Mouse (Mus musculus) 3134 (cell line): ENCODE data around the gene Casc3.
A peak's percentile ranks its signal among the peaks of the same experiment; 100 is the strongest.

ENCODE experiments used
- DNase-seq: peaks from one replicate; pipeline ENCODE4 v3.0.0-alpha.2; 2011; ENCODE audit warnings: low spot score; ENCODE audit not compliant: insufficient read length; ENCODE audit errors: extremely low read depth

Casc3 gene

DNA sequence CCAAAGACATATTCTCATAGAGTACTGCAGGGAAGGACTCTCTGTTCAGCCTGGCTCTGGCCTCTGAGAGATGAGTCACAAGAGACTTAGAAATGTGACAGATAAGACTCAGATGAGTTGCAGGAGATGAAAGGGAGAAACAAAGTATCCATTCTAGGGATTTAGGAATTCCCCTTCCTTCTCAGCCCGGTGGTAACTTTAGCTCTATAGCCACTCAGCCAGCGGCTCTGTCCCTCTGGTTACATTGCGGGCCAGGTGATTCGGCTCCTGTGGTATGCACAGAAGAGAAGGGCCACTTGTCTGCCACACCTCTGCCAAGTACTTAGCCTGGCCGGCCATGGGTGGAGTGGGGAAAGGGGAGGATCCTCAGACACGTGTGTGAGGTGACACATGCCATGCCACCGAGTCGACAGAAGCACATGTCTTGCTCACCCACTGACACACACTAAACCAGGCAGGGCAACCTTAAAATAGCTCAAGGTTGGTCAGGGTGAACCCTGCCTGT is 32.0 kb upstream of the Casc3 start:
- DNase-seq = peak; percentile 92

GRCm38 (mm10) chr11:98773635-98774295 is 30.9 kb upstream of the Casc3 start:
- peak; percentile 100 for DNase-seq

- DNase-seq = no peak
These were observed 29.9 kb upstream of the Casc3 start, which contains the start of gene Nr1d1 for GRCm38 (mm10) chr11:98774582-98775347. Gene Nr1d1, minus strand, starts transcription at chr11:98775333.

DNA sequence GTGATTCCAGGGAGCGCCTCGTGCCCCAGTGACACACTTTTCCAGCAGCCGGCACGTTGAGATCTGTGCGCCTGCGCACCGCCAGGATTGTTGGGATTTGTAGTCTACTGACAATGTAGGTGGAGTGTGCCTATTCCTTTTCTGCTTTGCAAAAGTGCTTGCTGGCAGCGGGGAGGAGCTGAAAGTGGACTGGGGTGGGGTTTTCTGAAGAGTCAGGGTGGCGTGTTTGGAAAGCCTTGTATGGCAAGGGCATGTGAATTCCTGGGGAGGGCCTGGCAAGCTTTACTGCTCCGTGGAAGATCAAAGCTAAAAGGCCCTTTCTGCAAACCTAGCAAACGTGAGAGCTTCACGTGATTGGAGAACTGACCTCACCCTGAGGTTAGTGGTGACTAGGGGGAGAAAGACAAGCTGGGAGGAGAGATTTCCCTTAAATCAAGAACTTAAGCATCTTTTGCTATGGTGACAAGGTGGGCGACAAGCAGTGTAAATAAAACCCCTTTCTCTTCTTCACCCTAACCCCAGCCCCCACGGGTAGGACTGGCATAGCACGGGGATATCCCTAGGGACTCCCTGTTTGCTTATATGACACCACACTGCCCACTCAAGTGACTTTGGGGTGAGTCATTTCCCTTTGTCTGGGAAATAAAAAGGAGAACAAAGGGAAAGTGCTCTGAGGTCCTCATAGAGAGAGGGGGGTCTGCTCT is 29.2 kb upstream of the Casc3 start:
- DNase-seq = peak; percentile 97

- no peak for DNase-seq
These were observed 28.5 kb upstream of the Casc3 start for GRCm38 (mm10) chr11:98776052-98776764.

GRCm38 (mm10) chr11:98776843-98777590 is 27.7 kb upstream of the Casc3 start:
- no peak for DNase-seq

DNA sequence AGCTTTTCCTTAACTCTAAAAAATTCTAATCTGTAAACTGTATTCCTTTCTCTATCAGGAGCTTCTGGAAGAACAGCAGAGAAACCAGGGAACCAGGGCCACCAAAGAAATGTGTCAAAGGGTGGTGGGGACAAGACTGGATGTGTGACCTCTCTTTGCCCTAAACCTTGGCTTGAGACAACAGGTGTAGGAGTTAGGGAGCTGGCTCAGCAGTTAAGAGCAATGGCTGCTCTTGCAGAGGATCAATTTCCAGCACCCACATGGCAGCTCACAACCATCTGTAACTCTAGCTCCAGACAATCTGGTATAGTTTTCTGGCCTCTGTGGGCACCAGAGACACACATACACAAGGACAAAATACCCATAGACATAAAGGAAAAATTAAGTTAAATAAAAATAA is 26.8 kb upstream of the Casc3 start:
- no peak for DNase-seq

DNA sequence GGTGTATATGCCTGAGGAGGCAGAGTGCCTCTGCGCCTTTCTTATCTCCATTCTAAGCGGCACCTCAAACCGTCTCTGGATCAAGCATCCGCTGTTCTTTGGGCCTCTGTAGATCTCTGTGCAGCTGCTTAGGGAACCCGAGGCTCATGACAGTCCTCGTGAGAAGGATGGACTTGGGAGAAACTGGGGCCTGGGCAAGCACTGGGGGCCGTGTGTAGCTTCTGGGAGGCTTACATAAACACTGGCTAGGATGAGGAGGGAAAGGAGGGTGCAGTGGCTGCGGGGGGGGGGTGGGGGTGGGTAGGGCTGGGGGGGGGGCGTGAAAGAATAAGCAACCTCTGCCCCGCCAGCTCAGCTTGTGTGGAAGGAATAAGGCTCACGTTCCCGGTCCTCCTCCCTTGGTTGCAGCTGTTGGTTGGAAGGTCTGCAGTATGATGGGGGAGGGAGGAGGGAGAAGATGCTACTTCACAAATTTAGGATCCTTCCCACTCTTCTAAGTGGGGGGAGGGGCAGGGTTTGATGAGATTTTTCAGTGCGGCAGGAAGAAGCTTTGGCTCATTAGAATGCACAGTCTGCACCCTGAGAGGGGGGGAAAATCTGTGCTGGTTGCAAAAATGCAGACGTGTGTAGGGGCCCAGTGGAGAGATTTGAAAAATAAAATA is 22.7 kb upstream of the Casc3 start:
- DNase-seq = no peak

DNA sequence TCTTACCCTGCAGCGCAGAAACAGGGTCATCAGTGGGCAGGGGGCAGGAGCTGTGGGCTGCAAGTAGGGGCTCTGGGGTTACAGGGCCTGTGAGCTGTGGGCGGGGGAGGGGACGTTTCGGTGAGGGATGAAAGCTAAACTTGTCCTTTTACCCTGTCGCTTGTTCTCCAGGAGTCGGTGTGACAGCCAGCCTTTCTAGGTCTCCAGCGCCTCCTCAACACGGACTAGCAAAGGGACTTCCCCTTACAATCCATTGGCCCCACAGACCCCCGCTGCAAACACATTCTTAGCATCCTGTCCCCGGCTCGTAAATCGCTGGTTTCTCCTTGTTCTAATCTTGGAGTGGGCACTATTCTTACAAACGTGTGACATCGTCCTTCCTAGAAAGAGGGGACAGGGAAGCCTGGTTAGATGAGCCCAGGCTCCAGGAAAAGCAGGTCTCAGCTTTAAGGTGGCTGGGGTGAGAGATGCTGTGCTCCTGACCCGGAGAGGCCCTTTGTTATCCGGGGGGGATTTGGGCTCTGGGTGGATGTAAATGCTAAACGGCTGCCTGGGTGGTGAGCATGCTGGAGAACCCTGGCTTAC is 22.0 kb upstream of the Casc3 start:
- DNase-seq = no peak

DNA sequence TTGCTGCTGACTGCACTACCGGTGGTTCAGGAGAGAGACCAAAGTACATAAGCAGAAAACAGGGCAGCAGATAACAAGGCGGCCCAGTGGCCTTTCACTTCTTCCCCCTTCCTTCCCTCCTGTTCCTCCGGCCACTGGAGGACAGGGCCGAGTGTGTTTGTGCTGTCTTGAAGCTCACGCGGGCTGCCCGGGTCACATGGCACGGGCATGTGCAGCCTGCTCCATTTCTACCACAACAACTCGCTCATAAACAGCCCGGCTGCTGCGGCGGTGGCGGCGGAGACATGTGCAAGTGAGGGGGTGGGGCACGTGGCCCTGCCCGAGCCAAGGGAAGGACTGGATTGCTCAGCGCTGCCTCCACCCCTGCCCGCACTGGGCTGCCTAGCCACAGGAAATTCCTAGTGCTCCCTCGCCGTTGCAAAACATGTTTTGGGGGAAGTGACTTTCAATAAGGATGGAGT is 21.4 kb upstream of the Casc3 start:
- DNase-seq = peak; percentile 93

DNA sequence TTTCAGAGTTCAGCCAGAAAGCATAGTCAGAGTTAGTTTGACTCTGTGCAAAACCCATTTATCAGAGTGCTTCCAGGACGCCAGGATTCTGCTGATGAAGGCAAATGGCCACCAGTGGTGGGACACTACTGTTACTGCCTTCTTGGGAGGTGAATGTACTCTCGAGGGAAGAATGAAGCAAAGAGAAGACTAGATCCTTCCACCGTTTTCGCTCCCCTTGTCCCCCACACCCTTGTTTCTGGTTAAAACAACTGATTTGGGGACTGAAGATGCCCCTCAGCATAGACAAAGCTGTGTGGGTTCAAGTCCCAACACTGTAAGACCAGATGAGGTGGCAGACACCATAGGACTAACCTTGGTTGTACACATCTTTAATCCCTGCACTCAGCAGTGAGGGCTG is 20.6 kb upstream of the Casc3 start:
- DNase-seq = no peak

DNA sequence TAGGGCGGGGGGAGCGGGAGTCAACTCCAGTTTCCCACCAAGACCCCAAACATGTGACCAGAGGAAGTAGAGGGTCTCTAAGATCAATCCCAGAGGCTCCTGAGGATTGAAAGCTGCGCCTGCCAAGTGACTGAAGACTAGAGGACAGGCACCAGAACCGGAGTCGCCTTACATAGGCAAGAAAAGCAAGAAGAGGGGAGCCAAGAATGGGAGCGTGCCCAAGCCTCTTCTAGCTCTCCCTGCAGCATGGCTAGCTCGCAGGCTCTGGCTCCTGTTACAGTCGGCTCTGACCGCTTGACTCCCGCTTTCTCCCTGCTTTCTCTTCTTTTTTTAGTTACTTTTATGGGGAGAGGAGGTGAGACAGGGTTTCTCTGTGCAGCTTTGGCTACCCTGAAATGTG is 19.5 kb upstream of the Casc3 start:
- no peak for DNase-seq

- peak; percentile 67 for DNase-seq
These were observed 18.9 kb upstream of the Casc3 start for GRCm38 (mm10) chr11:98785772-98786281.

- DNase-seq = peak; percentile 88
These were observed 18.1 kb upstream of the Casc3 start for GRCm38 (mm10) chr11:98786359-98787214.

GRCm38 (mm10) chr11:98787229-98787628 is 17.5 kb upstream of the Casc3 start:
- no peak for DNase-seq

- no peak for DNase-seq
These were observed 17.0 kb upstream of the Casc3 start for GRCm38 (mm10) chr11:98787691-98788090.

DNA sequence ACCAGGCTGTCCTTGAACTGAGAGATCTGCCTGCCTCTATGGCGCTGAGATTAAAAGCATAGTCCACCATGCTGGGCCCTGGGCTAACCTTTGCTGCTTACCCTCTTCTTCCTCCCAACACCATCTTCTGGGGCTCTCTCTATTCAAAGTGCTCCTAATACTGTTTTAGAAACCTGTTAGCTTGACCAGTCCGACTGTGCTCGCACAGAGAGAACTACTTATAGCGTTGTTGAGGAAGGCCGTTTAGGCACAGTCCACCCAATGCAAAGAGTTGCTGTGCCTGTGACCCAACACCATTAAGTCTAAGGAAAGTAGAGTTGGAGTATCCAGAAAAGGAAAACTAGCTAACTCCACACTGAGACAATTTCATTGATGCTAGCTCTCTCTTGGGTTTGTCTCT is 16.6 kb upstream of the Casc3 start:
- no peak for DNase-seq
